Mouse (Mus musculus) adrenal gland, postnatal 0 days (tissue): ENCODE data around the gene Icam4. TPM values are rescaled to one million over a fixed set of nuclear protein-coding genes. Genes with fewer than 3 reads are reported as not detected.

Experiments
- microRNA-seq: library from miRNA; unstranded; fragments of <30 nt; microRNA quantifications from one replicate; pipeline ENCODE4, GENCODE M21; 2016; ENCODE audit warnings: borderline replicate concordance; ENCODE audit not compliant: insufficient number of aligned reads
- polyA plus RNA-seq: library from polyadenylated mRNA; unstranded; fragments of >200 nt; fragmentation: Nextera tagmentation; extraction: Ambion mirVana; gene quantifications from 2 replicates; pipeline ENCODE4 v1.2.1, GENCODE M21; 2015

Icam4 gene
- 4.3 and 5.4 TPM in 2 replicates for polyA plus RNA-seq

DNA sequence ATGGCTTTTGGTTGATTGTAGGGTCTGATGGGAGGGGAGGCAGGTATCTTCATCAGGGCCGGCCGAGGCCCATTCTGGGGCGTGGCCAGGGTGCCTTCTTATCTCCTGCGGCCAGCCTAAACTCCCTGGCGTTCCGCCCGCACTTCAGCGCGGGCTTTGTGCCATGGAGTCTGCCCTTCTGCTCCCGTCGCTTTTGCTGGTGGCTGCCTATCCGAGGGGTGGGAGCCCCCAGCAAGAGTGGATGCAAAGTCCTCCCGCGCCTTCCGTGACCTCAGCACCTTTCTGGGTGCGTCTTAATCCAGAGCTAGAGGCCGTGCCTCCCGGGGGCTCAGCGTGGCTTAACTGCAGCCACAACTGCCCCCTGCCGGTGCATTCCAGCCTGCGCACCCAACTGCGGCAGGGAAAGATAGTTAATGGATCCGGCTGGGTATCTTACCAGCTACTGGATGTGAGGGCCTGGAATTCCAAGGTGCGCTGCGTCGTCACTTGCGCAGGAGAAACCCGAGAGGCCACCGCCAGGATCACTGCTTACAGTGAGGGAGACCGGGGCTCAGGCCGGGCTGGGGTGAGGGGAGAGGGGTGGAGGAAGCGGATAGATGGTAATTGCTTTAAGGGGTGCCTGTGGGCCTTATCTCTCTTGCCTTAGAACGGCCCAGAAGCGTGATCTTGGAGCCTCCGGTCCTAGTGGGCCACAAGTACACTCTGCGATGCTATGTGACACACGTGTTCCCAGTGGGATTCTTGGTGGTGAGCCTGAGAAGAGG, at the start of gene Icam4:
Gene Icam4 (plus strand): TSS at position 83 of the 764 bp plus-strand sequence.

DNA sequence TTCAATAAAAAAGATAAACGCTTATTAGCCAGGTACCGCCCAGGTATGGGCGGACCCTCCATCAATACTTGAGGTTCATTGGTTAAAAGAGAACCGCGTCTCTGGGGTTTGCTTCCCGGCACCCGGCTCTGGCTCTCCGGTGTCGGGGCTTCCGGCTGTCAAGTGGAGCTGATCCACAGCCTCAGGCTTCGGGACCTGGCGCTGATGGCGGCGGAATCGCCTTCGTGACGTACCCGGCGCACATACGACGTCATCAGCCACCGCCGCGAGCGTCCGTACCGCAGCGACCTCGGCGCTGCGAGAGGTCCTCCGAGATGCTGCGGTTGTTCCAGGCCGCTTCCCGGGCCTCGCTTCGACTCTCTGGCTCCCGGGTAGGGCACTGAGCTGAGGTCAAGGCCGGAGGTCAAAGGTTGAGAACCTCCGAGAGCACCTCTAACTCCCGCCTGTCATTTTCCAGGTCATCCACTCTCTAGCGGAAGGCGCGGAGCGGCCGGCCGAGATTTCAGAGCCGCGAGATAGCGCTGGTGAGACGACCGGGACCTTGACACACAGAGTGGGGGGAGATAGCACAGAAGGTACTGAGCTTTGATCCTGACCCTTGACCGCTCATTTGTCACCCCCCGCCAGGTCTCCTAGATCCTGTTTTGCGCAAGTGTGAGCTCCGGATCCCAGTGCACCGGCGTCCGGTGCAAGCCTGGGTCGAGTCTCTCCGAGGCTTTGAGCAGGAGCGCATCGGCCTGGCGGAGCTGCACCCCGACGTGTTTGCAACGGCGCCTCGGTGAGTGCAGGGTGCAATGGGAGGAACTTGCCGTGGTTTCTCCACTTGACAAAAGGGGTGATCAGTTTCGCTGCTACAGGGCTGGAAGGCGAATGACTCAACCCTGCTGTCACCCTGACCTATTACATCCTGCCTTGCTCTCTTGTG, 26.3 kb upstream of the Icam4 start, which contains the start of gene Mrpl4:
Gene Mrpl4 (plus strand): TSS at position 112 of the 925 bp plus-strand sequence.

DNA sequence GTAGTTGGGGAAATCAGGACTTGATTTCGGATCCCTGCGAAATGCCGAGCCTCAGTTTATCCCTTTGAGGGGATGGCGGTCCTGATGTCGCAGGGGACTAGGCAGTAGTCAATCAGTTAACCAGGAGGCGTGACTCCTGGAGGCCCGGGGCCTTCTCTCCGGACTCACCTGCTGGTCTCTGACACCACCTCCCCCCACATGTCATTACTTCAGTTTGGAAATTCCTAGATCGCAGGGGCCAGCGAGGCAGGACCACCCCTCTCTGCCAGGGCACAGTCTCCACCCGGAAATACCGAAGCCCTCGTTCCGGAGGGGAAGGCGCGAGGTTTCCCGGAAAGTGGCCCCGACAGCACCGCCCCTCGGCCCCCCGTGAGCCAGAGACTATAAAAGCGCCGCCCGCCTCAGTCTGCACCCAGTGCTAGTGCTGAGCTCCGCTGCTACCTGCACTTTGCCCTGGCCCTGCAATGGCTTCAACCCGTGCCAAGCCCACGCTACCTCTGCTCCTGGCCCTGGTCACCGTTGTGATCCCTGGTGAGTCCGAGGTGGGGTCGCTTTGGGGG, 13.5 kb upstream of the Icam4 start, which contains the start of gene Icam1:
Gene Icam1 (plus strand): TSS at position 415 of the 560 bp plus-strand sequence.

DNA sequence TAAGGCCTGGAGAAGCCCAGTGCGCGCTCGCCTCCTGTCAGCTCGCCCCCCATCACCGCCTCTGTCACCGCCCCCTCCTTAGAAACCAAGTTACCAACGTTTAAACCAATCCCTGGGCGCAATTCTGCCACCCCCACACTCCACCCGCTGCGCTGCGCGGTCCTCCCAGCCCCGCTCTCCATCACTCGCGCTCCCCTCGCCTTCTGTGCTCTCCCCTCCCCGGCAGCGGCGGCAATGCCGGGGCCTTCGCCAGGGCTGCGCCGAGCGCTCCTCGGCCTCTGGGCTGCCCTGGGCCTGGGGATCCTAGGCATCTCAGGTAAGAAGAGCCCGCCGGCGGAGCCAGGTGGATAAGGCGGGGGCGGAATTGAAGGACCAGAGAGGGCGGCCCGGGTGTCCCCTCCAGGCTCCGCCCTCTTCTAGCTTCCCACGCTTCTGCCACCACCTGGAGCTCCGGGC, 2.8 kb downstream of the Icam4 start, which contains the start of gene Icam5:
Gene Icam5 (plus strand): TSS at position 178 of the 456 bp plus-strand sequence.

DNA sequence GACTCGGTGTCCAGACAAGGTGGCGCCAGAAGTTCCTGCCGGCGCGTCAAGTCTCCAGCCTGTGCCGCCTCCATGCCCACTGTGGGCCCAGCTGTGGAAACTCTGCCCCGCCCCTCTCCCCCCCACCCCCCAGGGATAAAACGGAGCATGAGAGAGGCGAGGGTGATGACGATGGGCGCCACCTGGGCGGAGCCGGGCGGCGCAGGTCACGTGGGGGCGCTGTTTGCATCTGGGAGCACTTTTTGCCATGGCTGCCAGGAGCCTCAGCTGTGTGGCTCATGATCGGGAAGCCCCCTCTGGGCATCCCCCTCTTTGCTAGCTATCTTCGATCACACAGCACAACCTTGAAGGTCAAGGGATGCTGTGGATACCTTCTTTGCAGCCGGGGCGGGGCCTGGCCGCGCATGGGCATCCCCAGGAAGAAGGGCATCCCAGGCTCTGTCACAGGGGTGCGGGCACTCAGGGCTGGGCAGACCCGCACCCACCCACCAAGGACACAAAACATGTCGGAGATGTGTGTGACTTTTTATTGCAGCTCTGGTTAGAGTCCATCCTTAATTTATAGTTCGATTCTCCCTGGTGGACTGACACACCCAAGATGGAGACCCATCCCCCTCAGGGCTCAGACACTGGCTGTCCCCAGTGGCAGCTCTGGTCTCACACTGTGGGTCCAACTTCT, 38.0 kb downstream of the Icam4 start, which contains the start of gene Zglp1:
Gene Zglp1 (minus strand): TSS at position 88 of the 679 bp plus-strand sequence.

DNA sequence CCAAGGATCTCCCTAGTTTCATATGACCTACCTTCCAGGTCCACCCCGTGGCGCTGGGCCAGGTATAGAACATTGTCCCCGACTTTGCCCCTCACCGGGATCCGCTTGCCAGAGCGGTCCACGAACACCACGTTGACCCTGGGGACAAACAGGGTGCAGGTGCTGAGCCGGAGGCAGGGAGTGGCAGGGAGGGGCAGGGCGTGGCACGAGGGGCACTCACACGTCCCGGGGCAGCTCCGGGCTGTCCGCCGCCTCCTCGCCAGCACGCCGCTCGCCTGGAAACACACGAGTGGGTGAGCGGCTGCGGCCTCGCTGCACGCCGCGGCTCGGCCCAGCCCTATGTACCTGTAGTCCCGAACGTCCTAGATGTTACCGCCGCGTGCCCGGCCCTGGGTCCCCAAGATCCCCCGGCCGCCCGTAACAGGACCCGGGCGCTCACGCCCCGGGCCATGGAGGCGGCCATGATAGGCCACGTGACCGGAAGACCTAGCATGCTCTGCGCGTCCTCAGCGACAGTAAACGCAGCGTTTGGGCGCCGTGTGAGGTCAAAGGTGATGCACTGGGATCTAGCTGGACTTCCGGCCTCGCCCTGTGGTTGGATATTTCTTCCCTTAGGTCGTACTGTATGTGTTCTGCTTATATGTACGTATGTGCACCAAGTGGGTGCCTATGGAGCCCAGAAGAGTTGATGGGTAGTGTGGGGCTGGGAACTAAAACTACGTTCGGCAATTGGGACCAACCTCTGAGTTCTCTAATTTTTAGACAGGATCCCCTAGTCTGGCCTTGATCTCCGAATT, 44.1 kb downstream of the Icam4 start, which contains the start of the genes Gm49373 and Fdx1l:
Gene Gm49373 (minus strand): TSS at position 53 of the 797 bp plus-strand sequence.
Gene Fdx1l (minus strand): TSS at position 571 of the 797 bp plus-strand sequence.

Small RNA genes lying within 50 kb of the gene (microRNA-seq; reads per million reads assigned to microRNA genes)
- gene Mir1900 = not detected
- gene Mir7082 = 3.2 reads per million

Other genes starting within 250 kb of the Icam4 start
- gene Col5a3, start 214.3 kb upstream of the Icam4 start, polyA plus RNA-seq = 20.4 and 60.9 TPM in 2 replicates
- not detected in 2 replicates for gene Rdh8, start 210.9 kb upstream of the Icam4 start, polyA plus RNA-seq
- 12.4 and 27.2 TPM in 2 replicates for gene A230050P20Rik, start 160.7 kb upstream of the Icam4 start, polyA plus RNA-seq
- gene Angptl6, start 149.6 kb upstream of the Icam4 start, polyA plus RNA-seq = 3.2 and 3.9 TPM in 2 replicates
- 26.7 and 36.0 TPM in 2 replicates for gene Ppan, start 141.2 kb upstream of the Icam4 start, polyA plus RNA-seq
- gene Eif3g, start 130.8 kb upstream of the Icam4 start, polyA plus RNA-seq = 160 and 181 TPM in 2 replicates
- gene Dnmt1, start 69.5 kb upstream of the Icam4 start, polyA plus RNA-seq = 20.2 and 26.5 TPM in 2 replicates
- gene S1pr2, start 52.6 kb upstream of the Icam4 start, polyA plus RNA-seq = 25.8 and 29.4 TPM in 2 replicates
- 98.2 and 154 TPM in 2 replicates for gene Mrpl4, start 26.6 kb upstream of the Icam4 start, polyA plus RNA-seq
- gene Icam1, start 13.4 kb upstream of the Icam4 start, polyA plus RNA-seq = 10.3 TPM in 2 replicates
- 0.15 and 0.16 TPM in 2 replicates for gene Icam5, start 2.7 kb downstream of the Icam4 start, polyA plus RNA-seq
- gene Zglp1, start 37.7 kb downstream of the Icam4 start, polyA plus RNA-seq = 0.48 TPM in 1 of 2 replicates, not detected in the other
- 0.19 and 0.25 TPM in 2 replicates for gene Gm49373, start 43.7 kb downstream of the Icam4 start, polyA plus RNA-seq
- 60.5 and 68.4 TPM in 2 replicates for gene Fdx1l, start 44.2 kb downstream of the Icam4 start, polyA plus RNA-seq
- gene Gm38431, start 62.6 kb downstream of the Icam4 start, polyA plus RNA-seq = 0.91 and 1.2 TPM in 2 replicates
- 25.9 and 31.4 TPM in 2 replicates for gene Raver1, start 62.6 kb downstream of the Icam4 start, polyA plus RNA-seq
- 5.3 and 10.8 TPM in 2 replicates for gene Tyk2, start 101.9 kb downstream of the Icam4 start, polyA plus RNA-seq
- gene Cdc37, start 120.6 kb downstream of the Icam4 start, polyA plus RNA-seq = 163 and 197 TPM in 2 replicates
- 3.1 and 5.1 TPM in 2 replicates for gene Pde4a, start 136.3 kb downstream of the Icam4 start, polyA plus RNA-seq
- 42.4 and 49.5 TPM in 2 replicates for gene Keap1, start 210.0 kb downstream of the Icam4 start, polyA plus RNA-seq
- 0.08 TPM in 2 replicates for gene S1pr5, start 219.1 kb downstream of the Icam4 start, polyA plus RNA-seq
- gene Atg4d, start 235.9 kb downstream of the Icam4 start, polyA plus RNA-seq = 20.2 and 26.7 TPM in 2 replicates